Mouse (Mus musculus) megakaryocyte, embryonic 14.5 days (primary cell): ENCODE results near the gene Hist1h2ab.

Experiments
- FLI1 ChIP-seq: IDR thresholded peaks from 2 replicates; pipeline ENCODE4 v1.6.1; 2012; ENCODE audit warnings: low read length, inconsistent platforms, mixed read lengths
- GATA1 ChIP-seq: IDR thresholded peaks from 3 replicates; pipeline ENCODE4 v1.6.1; 2012; ENCODE audit warnings: mixed read lengths, low read length, inconsistent platforms, borderline replicate concordance

DNA sequence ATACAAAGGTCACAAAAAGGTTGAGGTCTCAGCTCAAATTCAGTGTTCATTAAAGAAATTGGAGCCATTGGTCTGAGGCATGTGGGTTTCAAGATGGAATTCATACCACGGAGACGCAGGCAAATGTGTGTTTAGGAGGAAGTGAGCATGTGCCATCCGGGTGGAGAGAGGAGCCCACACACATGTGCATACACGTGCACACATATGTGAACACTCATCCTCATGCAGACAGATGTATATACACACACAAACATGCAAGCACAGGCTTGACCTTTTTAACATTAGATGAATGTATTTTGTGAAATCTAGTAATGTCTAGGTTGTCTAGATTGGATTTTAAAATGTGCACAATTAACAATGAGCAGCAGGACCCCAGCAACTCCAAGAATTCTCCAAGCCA lies 48.7 kb upstream of the Hist1h2ab start:
- TF ChIP-seq FLI1, result no peak
- no peak for TF ChIP-seq GATA1
